Mouse (Mus musculus) left cerebral cortex, postnatal 10 days (tissue): ENCODE measurements at regions not wholly inside any gene's neighbourhood (a gene's known extent, or its start where the extent isn't known, plus 50 kb on each side); places are given as distances from the start of the nearest gene placed in this dataset.

Source experiments
- DNase-seq, 2 experiments: peaks; one replicate each; pipeline ENCODE4 v3.0.0; 2021 to 2022; ENCODE audit warnings: low spot score in 2 of 2, mixed read lengths in 1 of 2; ENCODE audit errors: extremely low spot score in 1 of 2
- intact Hi-C: fragments of 180-260 bp; cut with DNase I; formaldehyde crosslinking; loops from one replicate; pipeline ENCODE4 v1.15.1; 2025

- no peak for DNase-seq
- intact Hi-C loops = no loop called here
These were observed 109.9 kb downstream of the Sec23a start for GRCm38 (mm10) chr12:58901931-58902330.

GRCm38 (mm10) chr12:58875808-58876207 lies 136.0 kb downstream of the Sec23a start:
- no peak for DNase-seq
- intact Hi-C loops = no loop called here

DNA sequence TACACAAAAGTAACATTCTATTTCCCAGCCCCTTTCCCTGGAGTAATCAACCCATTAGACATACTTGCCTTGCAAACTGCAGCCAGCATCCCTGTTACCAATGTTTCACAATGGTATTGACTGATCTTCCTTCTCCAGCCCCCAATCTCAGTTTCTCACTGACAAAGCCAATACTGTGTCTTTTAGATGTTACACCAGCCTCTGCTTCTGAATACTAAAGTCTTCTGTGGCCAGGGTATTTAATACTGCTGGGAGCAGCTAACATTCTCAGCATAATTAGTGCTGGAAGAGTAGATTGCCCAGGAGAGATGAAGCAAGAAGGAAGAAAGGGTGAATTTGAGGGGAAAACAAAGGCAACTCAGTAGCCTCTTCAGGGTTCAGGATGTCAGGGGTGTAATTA lies 139.4 kb downstream of the Sec23a start:
- intact Hi-C loops = no loop called here
- DNase-seq = no peak

- DNase-seq = no peak
- intact Hi-C loops = no loop called here
These were observed 155.3 kb downstream of the Sec23a start for GRCm38 (mm10) chr12:58856498-58856897.

GRCm38 (mm10) chr12:58851677-58852385 lies 160.0 kb downstream of the Sec23a start:
- peak in 1 of 2 experiments; percentile 18 for DNase-seq
- intact Hi-C loops = no loop called here

- intact Hi-C loops = no loop called here
- no peak for DNase-seq
These were observed 182.2 kb downstream of the Sec23a start for GRCm38 (mm10) chr12:58829656-58830055.

DNA sequence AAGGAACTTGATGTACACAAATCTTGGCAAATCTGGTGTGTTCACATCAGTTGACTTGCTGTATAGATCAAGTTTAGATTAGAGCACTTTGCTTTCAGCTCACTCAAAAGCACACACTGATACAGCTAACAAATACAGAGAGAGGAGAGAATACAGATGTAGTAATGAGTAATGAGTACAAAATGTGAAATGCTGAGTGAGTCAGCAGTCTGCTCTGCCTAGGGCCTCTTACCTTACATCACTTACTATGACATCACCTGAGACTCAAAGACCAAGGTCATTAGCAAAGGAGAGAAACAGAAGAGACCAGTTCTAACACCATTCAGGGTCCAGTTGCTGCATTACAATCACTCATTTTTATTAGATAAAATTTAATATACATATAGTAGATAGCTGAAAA lies 184.0 kb downstream of the Sec23a start:
- intact Hi-C loops = no loop called here
- no peak for DNase-seq

DNA sequence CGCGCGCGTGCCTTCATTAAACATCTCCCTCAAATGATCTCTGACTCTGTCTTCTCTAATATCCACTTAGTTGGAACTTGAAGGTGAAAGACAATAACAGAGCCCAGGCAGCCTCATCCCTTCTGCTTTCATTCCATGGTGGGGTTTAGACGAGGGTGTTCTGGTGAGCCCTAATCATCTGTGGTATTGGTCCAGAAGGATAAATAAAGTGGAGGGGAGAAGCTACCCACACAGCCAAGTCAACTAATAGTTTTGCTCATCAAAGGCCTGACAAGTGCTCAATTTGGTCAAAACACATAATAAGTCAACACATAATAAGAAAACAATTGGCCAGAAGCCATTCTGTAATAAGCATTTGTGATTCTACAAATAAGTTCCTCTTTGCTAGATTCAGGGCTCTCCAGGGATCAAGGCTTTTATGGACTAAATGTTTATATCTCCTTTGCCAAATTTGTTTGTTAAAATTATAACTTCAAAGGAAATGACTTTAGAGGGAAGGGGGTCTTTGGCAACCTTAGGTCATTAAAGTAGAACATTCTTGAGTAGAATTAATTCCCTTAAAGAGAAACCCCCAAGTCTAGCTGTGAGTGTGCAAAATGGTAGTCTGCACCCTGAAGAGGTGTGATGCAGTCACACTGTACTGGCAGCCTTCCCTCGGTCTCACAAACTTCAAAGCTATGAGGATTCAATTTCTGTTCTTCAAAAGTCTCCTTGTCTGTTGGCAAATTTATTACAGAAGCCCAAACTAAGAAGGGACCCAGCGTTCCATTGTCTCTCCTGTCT lies 186.5 kb downstream of the Sec23a start:
- DNase-seq = no peak

GRCm38 (mm10) chr12:58822971-58823370 lies 188.8 kb downstream of the Sec23a start:
- intact Hi-C loops = no loop called here

More for the DNA sequence above, 186.5 kb downstream of the Sec23a start:
- intact Hi-C loops = no loop called here

GRCm38 (mm10) chr12:58804068-58804467 lies 207.7 kb downstream of the Sec23a start:
- DNase-seq = no peak
- intact Hi-C loops = loop anchor here (5.0 to 10.0 kb wide), 2 partner anchors 589 to 977 kb away; partner anchors contain the start of gene Sstr1

More at GRCm38 (mm10) chr12:58822971-58823370, 188.8 kb downstream of the Sec23a start:
- no peak for DNase-seq

DNA sequence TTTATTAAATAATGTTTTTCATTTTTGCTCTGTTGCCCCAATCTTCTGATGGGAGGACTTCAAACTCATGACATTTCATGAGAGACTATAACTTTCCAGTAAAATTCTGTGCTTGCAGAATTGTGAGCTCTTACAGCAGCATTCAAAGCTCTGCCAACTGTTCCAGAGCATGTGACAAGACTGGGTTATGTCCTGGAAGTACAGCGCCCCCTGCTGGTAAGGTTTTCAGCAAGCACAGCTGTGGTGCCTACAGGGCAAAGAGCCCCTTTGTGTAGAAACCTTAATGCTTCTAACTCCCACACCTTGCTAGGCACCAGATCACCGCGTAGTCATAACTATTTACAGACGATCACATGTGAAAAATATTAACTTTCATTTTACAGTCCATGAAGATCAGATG lies 209.4 kb downstream of the Sec23a start:
- intact Hi-C loops = loop anchor here (5.0 to 10.0 kb wide), 2 partner anchors 588 to 975 kb away; partner anchors contain the start of gene Sstr1
- DNase-seq = peak; percentile 69 to 88
